Mouse (Mus musculus) forelimb bud, embryonic 11.5 days (tissue): ENCODE results near the gene Irak3.

Source experiments
- DNase-seq: peaks from one replicate; pipeline ENCODE4 v3.0.0-alpha.2; 2012; ENCODE audit warnings: low read depth, low spot score

Gene Irak3

GRCm38 (mm10) chr10:120097564-120097963 is 104.4 kb downstream of the Irak3 start:
- no peak for DNase-seq

- no peak for DNase-seq
These were observed 106.2 kb downstream of the Irak3 start for GRCm38 (mm10) chr10:120095716-120096115.

DNA sequence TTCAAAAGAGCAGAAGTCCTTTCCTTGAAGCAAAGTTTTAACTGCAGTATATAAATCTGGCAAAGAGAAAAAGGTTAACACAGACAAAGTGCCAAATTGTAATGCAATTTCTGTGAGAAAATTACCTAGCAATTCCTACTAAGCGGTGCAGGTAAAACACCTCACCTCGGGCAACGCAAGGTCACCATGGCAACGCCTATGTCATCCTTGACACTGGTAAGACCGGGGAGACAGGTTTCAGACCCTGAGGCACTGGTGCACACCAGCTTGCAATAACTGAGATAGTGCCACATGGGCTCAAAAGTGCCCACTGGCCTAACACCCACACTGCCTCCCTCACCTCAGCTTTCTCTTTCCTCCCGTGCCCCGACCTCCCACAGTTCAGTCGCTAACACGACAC is 106.8 kb downstream of the Irak3 start:
- DNase-seq, result peak; percentile 52

- no peak for DNase-seq
These were observed 109.4 kb downstream of the Irak3 start for GRCm38 (mm10) chr10:120092548-120092947.
